Mouse (Mus musculus): ENCODE measurements at regions not wholly inside any gene's neighbourhood (a gene's known extent, or its start where the extent isn't known, plus 50 kb on each side); places are given as distances from the start of the nearest gene placed in this dataset.

GRCm38 (mm10) chrX:35791273-35791672 lies 97.4 kb upstream of the Dock11 start:
- DNase-seq (ENCODE audit: low read depth in 2 of 2, low spot score in 2 of 2), result no peak

GRCm38 (mm10) chrX:35813206-35813605 lies 75.4 kb upstream of the Dock11 start:
- peak in 1 of 2 experiments; percentile 32 for DNase-seq (ENCODE audit: low read depth in 2 of 2, low spot score in 2 of 2)

- DNase-seq (ENCODE audit: low read depth in 2 of 2, low spot score in 2 of 2), result peak in 1 of 2 experiments; percentile 15
Measured at GRCm38 (mm10) chrX:35834411-35834810, 54.2 kb upstream of the Dock11 start.

- no peak for DNase-seq (ENCODE audit: low read depth in 2 of 2, low spot score in 2 of 2)
Measured at GRCm38 (mm10) chrX:35838064-35838463, 50.6 kb upstream of the Dock11 start.
